Mouse (Mus musculus) ES-Bruce4 (cell line): ENCODE data around the gene Fign.

Experiments
- CTCF ChIP-seq: IDR thresholded peaks from one replicate; pipeline ENCODE4 v1.8.1; 2011; ENCODE audit warnings: low read depth, low read length
- POLR2A ChIP-seq: IDR thresholded peaks from one replicate; pipeline ENCODE4 v1.8.1; 2011; ENCODE audit warnings: low read length; ENCODE audit not compliant: insufficient read depth

- TF ChIP-seq CTCF (no peak), POLR2A (no peak)
These were observed 972 bp downstream of the Fign start for GRCm38 (mm10) chr2:64096721-64097411.
